Mouse (Mus musculus) liver, embryonic 14.5 days (tissue): ENCODE data around the gene Olfr15.

Experiments
- CTCF ChIP-seq: IDR thresholded peaks from 2 replicates; pipeline ENCODE4 v1.5.1; 2016; ENCODE audit warnings: antibody characterized with exemption, low read depth, control low read depth
- EP300 ChIP-seq: IDR thresholded peaks from 2 replicates; pipeline ENCODE4 v1.6.1; 2016; ENCODE audit warnings: antibody characterized with exemption, low read depth

GRCm38 (mm10) chr16:3872216-3873047, 41.8 kb downstream of the Olfr15 start, which contains the start of gene Naa60:
- no peak for TF ChIP-seq CTCF
- no peak for TF ChIP-seq EP300
